Mouse (Mus musculus) MN1 (cell line): ENCODE data around the gene Gm20708.
"Not testable (repeated sequence)": the region's sequence is repeated elsewhere in the genome, so short reads cannot be mapped to it uniquely, and the experiment has no call there.

ENCODE experiments used
- DNase-seq: peaks from one replicate; pipeline ENCODE4 v3.0.0-alpha.2; 2016; ENCODE audit warnings: low spot score

Gene Gm20708

GRCm38 (mm10) chr11:117781199-117781821 is 28.2 kb upstream of the Gm20708 start:
- DNase-seq, result peak; percentile 89

GRCm38 (mm10) chr11:117781993-117782704 is 27.3 kb upstream of the Gm20708 start, which contains the start of the genes Tmc8 and Tmc6:
Tmc8 (plus strand) TSS chr11:117782076.
Tmc6 (minus strand) TSS chr11:117782198.
- peak; percentile 41 for DNase-seq

- DNase-seq, result peak; percentile 18
Measured at GRCm38 (mm10) chr11:117782705-117783034, 26.8 kb upstream of the Gm20708 start.

GRCm38 (mm10) chr11:117783089-117783488 is 26.4 kb upstream of the Gm20708 start:
- peak; percentile 56 for DNase-seq

GRCm38 (mm10) chr11:117783683-117784309 is 25.7 kb upstream of the Gm20708 start:
- DNase-seq, result peak; percentile 33

- DNase-seq, result peak; percentile 41
Measured at GRCm38 (mm10) chr11:117786294-117786693, 23.2 kb upstream of the Gm20708 start.

GRCm38 (mm10) chr11:117788481-117788880 is 21.0 kb upstream of the Gm20708 start:
- DNase-seq, result not testable (repeated sequence)

GRCm38 (mm10) chr11:117790286-117790685 is 19.2 kb upstream of the Gm20708 start:
- DNase-seq, result peak; percentile 57

- no peak for DNase-seq
Measured at GRCm38 (mm10) chr11:117790703-117791440, 18.6 kb upstream of the Gm20708 start.

GRCm38 (mm10) chr11:117791441-117791761 is 18.1 kb upstream of the Gm20708 start:
- DNase-seq, result no peak

GRCm38 (mm10) chr11:117792281-117792888 is 17.1 kb upstream of the Gm20708 start:
- DNase-seq, result no peak

GRCm38 (mm10) chr11:117794035-117794551 is 15.4 kb upstream of the Gm20708 start:
- no peak for DNase-seq

- DNase-seq, result no peak
Measured at GRCm38 (mm10) chr11:117796954-117797353, 12.5 kb upstream of the Gm20708 start.

GRCm38 (mm10) chr11:117797511-117798159 is 11.8 kb upstream of the Gm20708 start, which contains the start of gene 6030468B19Rik:
6030468B19Rik (plus strand) TSS chr11:117797660.
- no peak for DNase-seq

GRCm38 (mm10) chr11:117798160-117798541 is 11.3 kb upstream of the Gm20708 start:
- DNase-seq, result no peak

GRCm38 (mm10) chr11:117799174-117799573 is 10.3 kb upstream of the Gm20708 start:
- no peak for DNase-seq

- DNase-seq, result no peak
Measured at GRCm38 (mm10) chr11:117800038-117800437, 9.4 kb upstream of the Gm20708 start.

- no peak for DNase-seq
Measured at GRCm38 (mm10) chr11:117801650-117802049, 7.8 kb upstream of the Gm20708 start.

GRCm38 (mm10) chr11:117803166-117803688 is 6.2 kb upstream of the Gm20708 start:
- no peak for DNase-seq

- no peak for DNase-seq
Measured at GRCm38 (mm10) chr11:117806781-117807180, 2.7 kb upstream of the Gm20708 start.
